Mouse (Mus musculus): ENCODE data around the gene Plek.

- no peak for TF ChIP-seq POLR2A (IDR thresholded peaks at IDR 0.05; ENCODE audit: insufficient read depth, low read length)
- no peak for TF ChIP-seq CTCF (IDR thresholded peaks at IDR 0.05; ENCODE audit: low read depth, low read length)
Observed at GRCm38 (mm10) chr11:16969650-16970049, 82.5 kb downstream of the Plek start.
